Mouse (Mus musculus) left cerebral cortex, postnatal 14 days (tissue): ENCODE measurements around the gene Cyp4f15. TPM values are rescaled to one million over a fixed set of nuclear protein-coding genes. Genes with fewer than 3 reads are reported as not detected.

Experiments used
- DNase-seq, 2 experiments: peaks; one replicate each; pipeline ENCODE4 v3.0.0; 2021 to 2022; ENCODE audit warnings: low spot score in 2 of 2, mixed read lengths in 1 of 2
- intact Hi-C: fragments of 180-260 bp; cut with DNase I; formaldehyde crosslinking; loops from one replicate; pipeline ENCODE4 v1.15.1; 2025
- total RNA-seq, 2 experiments: library from RNA; stranded (reverse); gene quantifications; 2 replicates each; pipeline ENCODE4 v1.2.3; 2021

Gene Cyp4f15
- total RNA-seq, 2 experiments from 2014 or later = 8.2 to 12.0 TPM

DNA sequence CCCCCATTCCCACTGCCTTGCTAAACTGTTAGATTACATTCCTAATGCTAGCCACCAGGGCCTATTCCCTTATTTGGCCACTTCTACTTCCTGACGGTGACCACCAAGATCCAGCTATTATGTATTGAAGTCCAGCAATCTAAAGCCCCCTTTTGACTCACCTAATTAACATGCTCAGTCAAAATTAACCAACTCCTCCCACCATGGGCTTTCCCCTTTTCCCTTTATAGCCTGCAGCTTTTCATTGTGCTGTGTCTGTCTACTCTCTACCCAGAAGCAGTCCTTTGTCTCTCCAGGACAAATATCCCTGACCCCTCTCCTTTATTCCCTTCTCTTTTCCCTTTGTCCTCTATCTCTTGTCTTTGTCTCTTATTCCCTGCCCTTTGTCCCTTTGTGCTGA lies 55.6 kb downstream of the Cyp4f15 start:
- no peak for DNase-seq
- intact Hi-C loops = no loop called here

DNA sequence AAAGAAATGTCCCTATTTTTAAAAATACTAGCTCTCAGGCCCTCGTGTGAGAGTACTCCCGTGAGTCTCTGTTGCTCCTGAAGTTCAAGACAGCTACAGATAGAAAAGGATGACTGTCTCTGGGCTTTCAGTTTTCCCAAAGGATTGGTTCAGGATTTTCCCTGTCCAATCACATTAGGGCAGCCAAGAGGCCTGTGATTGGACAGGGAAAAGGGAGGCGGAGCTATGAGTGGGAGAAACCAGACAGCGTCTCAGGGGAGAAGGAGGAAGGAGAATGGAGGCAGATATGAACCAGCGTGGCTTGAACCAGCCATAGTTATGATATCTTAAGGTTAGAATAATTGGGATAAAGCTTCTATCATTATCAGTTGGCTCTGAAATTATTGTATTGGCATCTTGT lies 65.2 kb downstream of the Cyp4f15 start:
- no peak for DNase-seq
- intact Hi-C loops = no loop called here

Other genes with a start within 250 kb of the Cyp4f15 start
- not detected for gene Cyp4f39, start 232.9 kb upstream of the Cyp4f15 start, total RNA-seq
- 1 to 10 TPM; 3.7 to 3.8 TPM for gene Cyp4f17, start 179.6 kb upstream of the Cyp4f15 start, total RNA-seq
- gene Cyp4f16, start 149.1 kb upstream of the Cyp4f15 start, total RNA-seq = 1 to 10 TPM; 5.8 to 5.9 TPM
- gene Cyp4f37, start 64.3 kb upstream of the Cyp4f15 start, total RNA-seq = not detected
- gene Cyp4f40, start 26.7 kb upstream of the Cyp4f15 start, total RNA-seq = not detected
- 10 to 100 TPM; 74.4 to 87.0 TPM for gene Zfp871, start 102.7 kb downstream of the Cyp4f15 start, total RNA-seq
- gene Zfp811, start 124.3 kb downstream of the Cyp4f15 start, total RNA-seq = 1 to 10 TPM; 8.0 to 8.5 TPM
- 10 to 100 TPM; 21.5 to 22.4 TPM for gene Zfp799, start 144.6 kb downstream of the Cyp4f15 start, total RNA-seq
- gene Zfp870, start 206.0 kb downstream of the Cyp4f15 start, total RNA-seq = 1 to 10 TPM; 8.0 to 8.3 TPM
- gene Cyp4f14, start 231.7 kb downstream of the Cyp4f15 start, total RNA-seq = 1 to 10 TPM; 3.3 to 3.4 TPM